Mouse (Mus musculus) gastrocnemius, postnatal 25 days (tissue): ENCODE data around the gene Bola2. TPM values are rescaled to one million over a fixed set of nuclear protein-coding genes. Genes with fewer than 3 reads are reported as not detected.

Experiments used
- total RNA-seq, 2 experiments: library from RNA; stranded (reverse); gene quantifications; 1 replicate in 1 of 2; 2 replicates in 1 of 2; pipeline ENCODE4 v1.2.3; 2021

The Bola2 gene
- total RNA-seq, 2 experiments from 2014 or later = 33.1 to 37.0 TPM

Other genes starting within 250 kb of the Bola2 start
- over 10,000 TPM; 22,501 to 25,220 TPM for gene Atp2a1, start 232.3 kb upstream of the Bola2 start, total RNA-seq
- 10 to 100 TPM; 41.5 to 43.9 TPM for gene Sh2b1, start 220.0 kb upstream of the Bola2 start, total RNA-seq
- gene Tufm, start 208.0 kb upstream of the Bola2 start, total RNA-seq = 100 to 1,000 TPM; 131 to 139 TPM
- gene Atxn2l, start 192.0 kb upstream of the Bola2 start, total RNA-seq = 10 to 100 TPM; 26.0 to 26.4 TPM
- 100 to 1,000 TPM; 130 to 138 TPM for gene Eif3c, start 129.0 kb upstream of the Bola2 start, total RNA-seq
- gene Apobr, start 110.5 kb upstream of the Bola2 start, total RNA-seq = under 1 TPM; 0.26 to 0.59 TPM
- gene Cln3, start 109.6 kb upstream of the Bola2 start, total RNA-seq = 10 to 100 TPM in 1 of 2 experiments, 1 to 10 TPM in 1; 8.8 to 10.6 TPM
- not detected for gene Il27, start 100.5 kb upstream of the Bola2 start, total RNA-seq
- 10 to 100 TPM; 10.6 to 14.2 TPM for gene Nupr1, start 64.5 kb upstream of the Bola2 start, total RNA-seq
- 10 to 100 TPM; 24.0 to 25.1 TPM for gene Sgf29, start 46.1 kb upstream of the Bola2 start, total RNA-seq
- 10 to 100 TPM; 12.3 to 22.9 TPM for gene Sult1a1, start 19.0 kb upstream of the Bola2 start, total RNA-seq
- gene Slx1b, start 383 bp downstream of the Bola2 start, total RNA-seq = 1 to 10 TPM; 2.7 to 3.3 TPM
- gene Coro1a, start 12.4 kb downstream of the Bola2 start, total RNA-seq = 1 to 10 TPM; 2.1 to 3.3 TPM
- gene Mapk3, start 64.2 kb downstream of the Bola2 start, total RNA-seq = 10 to 100 TPM; 21.4 to 23.8 TPM
- 1 to 10 TPM in 1 of 2 experiments, under 1 TPM in 1; 0.49 to 1.6 TPM for gene Gdpd3, start 70.9 kb downstream of the Bola2 start, total RNA-seq
- gene Ypel3, start 81.6 kb downstream of the Bola2 start, total RNA-seq = 10 to 100 TPM; 63.8 to 69.0 TPM
- under 1 TPM; 0.20 to 0.62 TPM for gene Tbx6, start 86.1 kb downstream of the Bola2 start, total RNA-seq
- gene Ppp4c, start 97.1 kb downstream of the Bola2 start, total RNA-seq = 10 to 100 TPM; 21.7 to 26.8 TPM
- 10 to 100 TPM; 50.5 to 55.3 TPM for gene Fam57b, start 102.3 kb downstream of the Bola2 start, total RNA-seq
- gene 4930451I11Rik, start 136.2 kb downstream of the Bola2 start, total RNA-seq = not detected
- gene Doc2a, start 152.0 kb downstream of the Bola2 start, total RNA-seq = not detected
- gene Hirip3, start 166.6 kb downstream of the Bola2 start, total RNA-seq = 1 to 10 TPM; 4.2 to 5.0 TPM
- 10 to 100 TPM; 11.2 to 11.8 TPM for gene Ino80e, start 167.0 kb downstream of the Bola2 start, total RNA-seq
- 10 to 100 TPM; 20.3 to 26.4 TPM for gene Taok2, start 189.3 kb downstream of the Bola2 start, total RNA-seq
- 1 to 10 TPM; 8.2 to 9.1 TPM for gene Tmem219, start 227.5 kb downstream of the Bola2 start, total RNA-seq
- gene Kctd13, start 233.5 kb downstream of the Bola2 start, total RNA-seq = 1 to 10 TPM; 1.8 to 2.2 TPM